Mouse (Mus musculus): ENCODE measurements around the gene Tmem167.

GRCm38 (mm10) chr13:90051735-90052134, 37.2 kb upstream of the Tmem167 start:
- TF ChIP-seq CTCF (IDR thresholded peaks at IDR 0.05), result peak; percentile 36
- TF ChIP-seq EP300 (IDR thresholded peaks at IDR 0.05), result no peak
